Mouse (Mus musculus) heart, postnatal 4 days (tissue): ENCODE measurements around the gene S100a6. TPM values are rescaled to one million over a fixed set of nuclear protein-coding genes. Genes with fewer than 3 reads are reported as not detected.

Experiments used
- DNase-seq: peaks from one replicate; pipeline ENCODE4 v3.0.0; 2021
- total RNA-seq, 2 experiments: library from RNA; stranded (reverse); gene quantifications; 2 replicates each; pipeline ENCODE4 v1.2.3; 2021

S100a6 gene
- total RNA-seq, 2 experiments from 2014 or later: 72.1 to 75.9 TPM

- no peak for DNase-seq
These were observed 11.1 kb upstream of the S100a6 start, which contains the start of gene Gm42674 for GRCm38 (mm10) chr3:90601486-90602110. Gm42674 (plus strand) TSS chr3:90601904.

GRCm38 (mm10) chr3:90603623-90604022 is 9.1 kb upstream of the S100a6 start, which contains the start of gene S100a4:
S100a4 (plus strand) TSS chr3:90603771.
- no peak for DNase-seq

GRCm38 (mm10) chr3:90604416-90604815 is 8.3 kb upstream of the S100a6 start:
- peak; percentile 86 for DNase-seq

GRCm38 (mm10) chr3:90605049-90605448 is 7.6 kb upstream of the S100a6 start:
- DNase-seq: no peak

- no peak for DNase-seq
These were observed 6.9 kb upstream of the S100a6 start for GRCm38 (mm10) chr3:90605736-90606135.

- DNase-seq: no peak
These were observed 6.5 kb upstream of the S100a6 start for GRCm38 (mm10) chr3:90606185-90606584.

- DNase-seq: no peak
These were observed 5.3 kb upstream of the S100a6 start for GRCm38 (mm10) chr3:90607361-90607760.

- no peak for DNase-seq
These were observed 4.5 kb upstream of the S100a6 start, which contains the start of gene S100a5 for GRCm38 (mm10) chr3:90608223-90608622. S100a5 (plus strand) TSS chr3:90608523.

GRCm38 (mm10) chr3:90609102-90609501 is 3.6 kb upstream of the S100a6 start:
- DNase-seq: no peak

- no peak for DNase-seq
These were observed 1.2 kb upstream of the S100a6 start for GRCm38 (mm10) chr3:90611494-90611893.

- DNase-seq: no peak
These were observed 621 bp upstream of the S100a6 start for GRCm38 (mm10) chr3:90612061-90612460.

- no peak for DNase-seq
These were observed 922 bp downstream of the S100a6 start for GRCm38 (mm10) chr3:90613461-90614147.

GRCm38 (mm10) chr3:90614148-90614530 is 1.5 kb downstream of the S100a6 start:
- DNase-seq: no peak

- DNase-seq: no peak
These were observed 2.0 kb downstream of the S100a6 start for GRCm38 (mm10) chr3:90614611-90615251.

- peak; percentile 84 for DNase-seq
These were observed 2.7 kb downstream of the S100a6 start for GRCm38 (mm10) chr3:90615415-90615814.

- DNase-seq: no peak
These were observed 3.2 kb downstream of the S100a6 start for GRCm38 (mm10) chr3:90615911-90616310.

- no peak for DNase-seq
These were observed 4.9 kb downstream of the S100a6 start for GRCm38 (mm10) chr3:90617586-90617985.

- no peak for DNase-seq
These were observed 8.9 kb downstream of the S100a6 start for GRCm38 (mm10) chr3:90621552-90621951.

- peak; percentile 92 for DNase-seq
These were observed 10.9 kb downstream of the S100a6 start for GRCm38 (mm10) chr3:90623435-90624071.

- no peak for DNase-seq
These were observed 12.8 kb downstream of the S100a6 start for GRCm38 (mm10) chr3:90625496-90625895.

- DNase-seq: no peak
These were observed 13.8 kb downstream of the S100a6 start for GRCm38 (mm10) chr3:90626266-90627021.

GRCm38 (mm10) chr3:90627366-90627765 is 14.7 kb downstream of the S100a6 start:
- DNase-seq: no peak
